7 mouse cellular contexts compared by ENCODE assay signal in genomic region chr19:6400096-6401086, GRCm38 (mm10). TPM values are rescaled to one million over a fixed set of nuclear protein-coding genes. Genes with fewer than 3 reads are reported as not detected.
DNase-seq lines count a peak whose midpoint lies in the region; ATAC-seq and TF ChIP-seq lines count a peak whose summit lies in the region.

No protein-coding gene starts in this region.

- H3K9me3 ChIP-seq in embryonic facial prominence, embryonic 12.5 days, result no peaks in the 10 kb centered on the region

- WGBS in embryonic facial prominence, embryonic 12.5 days, result 3% methylated on average over 29 of the region's 29 CpGs
- WGBS in thymus, adult 2 months, result under 1% methylated on average over 29 of the region's 29 CpGs

- TF ChIP-seq POLR2A in thymus, adult 2 months (IDR thresholded peaks at IDR 0.05; ENCODE audit: control insufficient read depth, extremely low read depth, insufficient read depth, low read length, poor library complexity), result no peak

- peak overlapping the region; percentile 61 for H3K4me3 ChIP-seq in embryonic facial prominence, embryonic 12.5 days
- peak overlapping the region; percentile 81 for H3K4me3 ChIP-seq in thymus, adult 2 months (ENCODE audit: control insufficient read depth, insufficient read depth, low read length)

- no peaks in the 10 kb centered on the region for H3K36me3 ChIP-seq in embryonic facial prominence, embryonic 12.5 days
- peaks cover 13% of the 10 kb centered on the region; the same call in 1 of the 2 replicates for H3K36me3 ChIP-seq in thymus, adult 2 months (ENCODE audit: control insufficient read depth, insufficient read depth, low read length)

- no peak for TF ChIP-seq CTCF in thymus, adult 2 months (IDR thresholded peaks at IDR 0.05; ENCODE audit: borderline replicate concordance, control insufficient read depth, extremely low read depth, insufficient read depth, low read length, poor library complexity)

- peak overlapping the region; percentile 66 for H3K9ac ChIP-seq in embryonic facial prominence, embryonic 12.5 days

- H3K4me1 ChIP-seq in embryonic facial prominence, embryonic 12.5 days, result peaks cover 34% of the 10 kb centered on the region
- H3K4me1 ChIP-seq in thymus, adult 2 months (replicated peaks; ENCODE audit: control insufficient read depth, insufficient read depth, low read length), result peaks cover 36% of the 10 kb centered on the region

- H3K4me2 ChIP-seq in embryonic facial prominence, embryonic 12.5 days (replicated peaks), result peak overlapping the region; percentile 100

- no peak for ATAC-seq in embryonic facial prominence, embryonic 12.5 days (ENCODE audit: insufficient number of reproducible peaks, insufficient read depth, low FRiP score, low TSS enrichment)
- peak; percentile 36 for ATAC-seq in inflammation-experienced regulatory T-cells, adult 6 months

- H3K27ac ChIP-seq in embryonic facial prominence, embryonic 12.5 days, result no peak overlapping the region
- H3K27ac ChIP-seq in thymus, adult 2 months (ENCODE audit: control insufficient read depth, insufficient read depth, low read length), result peak overlapping the region; percentile 99

- H3K27me3 ChIP-seq in embryonic facial prominence, embryonic 12.5 days, result peaks cover 60% of the 10 kb centered on the region
- H3K27me3 ChIP-seq in thymus, adult 2 months (ENCODE audit: control insufficient read depth, insufficient read depth, low read length), result no peaks in the 10 kb centered on the region

- DNase-seq in right cerebral cortex, postnatal 4 days, result peak; percentile 70
- DNase-seq in right cerebral cortex, postnatal 25 days, result no peak
- peak; percentile 23 for DNase-seq in lung, postnatal 14 days
- DNase-seq in thymus, adult 2 months, result peak; percentile 61
- DNase-seq in gastrocnemius, adult 8-10 months (ENCODE audit: low spot score in 2 of 2), result no peak

RNA-seq across cellular contexts. Expression of gene Rasgrp2, which starts 1.3 kb away (rescaled TPM):
- polyA plus RNA-seq in embryonic facial prominence, embryonic 12.5 days (2016; fragmentation: Nextera tagmentation; extraction: Ambion mirVana), result 24.5 and 30.9 TPM in 2 replicates
- 100 to 1,000 TPM in 1 of 3 experiments, 10 to 100 TPM in 2; 59.9 to 201 (median 68.4) TPM for polyA plus RNA-seq in inflammation-experienced regulatory T-cells, adult 6 months (2017; shearing (Covaris generic))
- 558 and 561 TPM in 2 replicates for polyA plus RNA-seq in thymus, adult 2 months (2012; rRNA removed)
- 10 to 100 TPM in 2 of 4 experiments, 1 to 10 TPM in 2; 7.4 to 19.6 (median 11.1) TPM for total RNA-seq in gastrocnemius, adult 8-10 months (2022)

RNA-seq across cellular contexts. Expression of gene Pygm, which starts 16.2 kb away (rescaled TPM):
- polyA plus RNA-seq in embryonic facial prominence, embryonic 12.5 days (2016; fragmentation: Nextera tagmentation; extraction: Ambion mirVana), result 3.5 and 6.0 TPM in 2 replicates
- 1 to 10 TPM; 3.4 to 6.5 (median 5.7) TPM for polyA plus RNA-seq in inflammation-experienced regulatory T-cells, adult 6 months (2017; shearing (Covaris generic))
- polyA plus RNA-seq in thymus, adult 2 months (2012; rRNA removed), result 6.5 and 41.6 TPM in 2 replicates
- 1,000 to 10,000 TPM; 8,302 to 9,332 (median 8,668) TPM for total RNA-seq in gastrocnemius, adult 8-10 months (2022)

RNA-seq across cellular contexts. Expression of gene Nrxn2, which starts 18.1 kb away (rescaled TPM):
- polyA plus RNA-seq in embryonic facial prominence, embryonic 12.5 days (2016; fragmentation: Nextera tagmentation; extraction: Ambion mirVana), result 2.8 and 4.9 TPM in 2 replicates
- under 1 TPM in 1 of 3 experiments, not detected in 2; 0.26 TPM for polyA plus RNA-seq in inflammation-experienced regulatory T-cells, adult 6 months (2017; shearing (Covaris generic))
- 1.2 and 1.5 TPM in 2 replicates for polyA plus RNA-seq in thymus, adult 2 months (2012; rRNA removed)
- 1 to 10 TPM in 2 of 4 experiments, under 1 TPM in 2; 0.31 to 1.8 (median 1.0) TPM for total RNA-seq in gastrocnemius, adult 8-10 months (2022)

RNA-seq across cellular contexts. Expression of gene Sf1, which starts 36.9 kb away (rescaled TPM):
- 158 and 159 TPM in 2 replicates for polyA plus RNA-seq in embryonic facial prominence, embryonic 12.5 days (2016; fragmentation: Nextera tagmentation; extraction: Ambion mirVana)
- 10 to 100 TPM; 53.3 to 63.5 (median 59.1) TPM for polyA plus RNA-seq in inflammation-experienced regulatory T-cells, adult 6 months (2017; shearing (Covaris generic))
- polyA plus RNA-seq in thymus, adult 2 months (2012; rRNA removed), result 365 and 553 TPM in 2 replicates
- total RNA-seq in gastrocnemius, adult 8-10 months (2022), result 10 to 100 TPM; 69.0 to 88.0 (median 73.8) TPM

RNA-seq across cellular contexts. Expression of gene Map4k2, which starts 59.5 kb away (rescaled TPM):
- 15.6 and 16.8 TPM in 2 replicates for polyA plus RNA-seq in embryonic facial prominence, embryonic 12.5 days (2016; fragmentation: Nextera tagmentation; extraction: Ambion mirVana)
- polyA plus RNA-seq in inflammation-experienced regulatory T-cells, adult 6 months (2017; shearing (Covaris generic)), result 100 to 1,000 TPM in 1 of 3 experiments, 10 to 100 TPM in 2; 68.4 to 105 (median 88.5) TPM
- polyA plus RNA-seq in thymus, adult 2 months (2012; rRNA removed), result 1,004 and 1,040 TPM in 2 replicates
- total RNA-seq in gastrocnemius, adult 8-10 months (2022), result 10 to 100 TPM in 1 of 4 experiments, 1 to 10 TPM in 3; 6.9 to 10.7 (median 8.0) TPM

Comparison
In these comparisons a context has a peak if more than half of its experiments do, and no peak if none do; other contexts are left out.
1. DNase-seq: peak in right cerebral cortex, postnatal 4 days (single experiment), lung, postnatal 14 days (single experiment) and thymus, adult 2 months (single experiment); none in right cerebral cortex, postnatal 25 days (single experiment) and gastrocnemius, adult 8-10 months (0 of 2).